In the genomic region with DNA sequence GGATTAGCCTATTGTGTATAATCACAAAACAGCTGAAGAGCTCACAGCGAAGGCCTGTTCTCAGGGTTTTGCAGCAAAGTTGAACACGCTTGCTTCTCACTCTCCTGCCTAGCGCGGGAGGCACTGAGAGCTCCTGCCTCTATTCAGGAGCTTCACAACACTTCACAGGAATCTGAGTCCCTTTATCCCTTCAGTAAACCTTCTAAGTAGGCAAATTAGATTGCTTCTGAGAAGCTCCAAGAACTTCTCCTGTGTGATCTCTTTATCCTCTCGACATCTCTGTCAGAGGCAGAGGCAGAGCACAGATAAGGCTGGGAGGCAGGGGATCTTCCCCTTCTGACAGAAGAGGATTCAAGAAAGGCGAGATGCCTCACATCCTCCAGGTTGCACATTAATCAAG, we compare ENCODE assay signal across 25 mouse cellular contexts.
"Had no signal": no experiment of that assay in that cellular context is flagged by ENCODE, and none has a peak within 500 bp of the region (broad histone marks: within the 10 kb centered on the region; RNA-seq: fewer than 3 reads in every experiment).

No protein-coding gene starts in this region.

- H3K9me3 ChIP-seq: kidney, embryonic 15.5 days; limb, embryonic 12.5 days; limb, embryonic 15.5 days; neural tube, embryonic 12.5 days; neural tube, embryonic 15.5 days had no signal

- H3K4me3 ChIP-seq: kidney, embryonic 15.5 days; left cerebral cortex, adult 2 months; limb, embryonic 12.5 days; limb, embryonic 15.5 days; neural tube, embryonic 12.5 days; neural tube, embryonic 15.5 days had no signal

- H3K27ac ChIP-seq: kidney, embryonic 15.5 days; left cerebral cortex, adult 2 months; limb, embryonic 12.5 days; limb, embryonic 15.5 days; liver, embryonic 14.5 days; macrophage; neural tube, embryonic 12.5 days; neural tube, embryonic 15.5 days; stomach, postnatal 0 days had no signal

- H3K36me3 ChIP-seq: kidney, embryonic 15.5 days; limb, embryonic 12.5 days; limb, embryonic 15.5 days; neural tube, embryonic 12.5 days; neural tube, embryonic 15.5 days had no signal

- H3K4me2 ChIP-seq: kidney, embryonic 15.5 days; limb, embryonic 12.5 days; limb, embryonic 15.5 days; liver, embryonic 11.5 days; lung, embryonic 14.5 days; neural tube, embryonic 12.5 days; neural tube, embryonic 15.5 days had no signal

- H3K27me3 ChIP-seq: kidney, embryonic 15.5 days; limb, embryonic 12.5 days; limb, embryonic 15.5 days; neural tube, embryonic 12.5 days; neural tube, embryonic 15.5 days had no signal

- DNase-seq: kidney, adult 11 months; kidney, adult 8-10 months; kidney, postnatal 10 days; kidney, postnatal 36 days; layer of hippocampus, postnatal 36 days; left cerebral cortex, postnatal 4 days; liver, postnatal 0 days; lung, embryonic 14.5 days; right cerebral cortex, adult 18-20 months; right cerebral cortex, postnatal 14 days; right cerebral cortex, postnatal 4 days; thymus, adult 2 months; thymus, postnatal 14 days; thymus, postnatal 4 days had no signal

- H3K9ac ChIP-seq: kidney, embryonic 15.5 days; limb, embryonic 12.5 days; limb, embryonic 15.5 days; liver, embryonic 14.5 days; liver, postnatal 0 days; lung, embryonic 14.5 days; neural tube, embryonic 12.5 days; neural tube, embryonic 15.5 days had no signal

- H3K4me1 ChIP-seq: kidney, embryonic 15.5 days; limb, embryonic 12.5 days; limb, embryonic 15.5 days; neural tube, embryonic 12.5 days; neural tube, embryonic 15.5 days had no signal

- ATAC-seq: liver, postnatal 0 days; lung, postnatal 0 days had no signal
